Mouse (Mus musculus): ENCODE measurements around the gene Echs1.
A peak's percentile ranks its signal among the peaks of the same experiment; 100 is the strongest.

Gene Echs1

GRCm38 (mm10) chr7:140120484-140120883 is 4.2 kb upstream of the Echs1 start:
- no peak for DNase-seq (ENCODE audit: low read depth in 1 of 2, low spot score in 2 of 2)

GRCm38 (mm10) chr7:140115583-140116328 is 520 bp downstream of the Echs1 start, which contains the start of gene Paox:
Paox (plus strand) TSS chr7:140115799.
- peak in 1 of 2 experiments; percentile 34 for DNase-seq (ENCODE audit: low read depth in 1 of 2, low spot score in 2 of 2)

- no peak for DNase-seq (ENCODE audit: low read depth in 1 of 2, low spot score in 2 of 2)
These were observed 4.3 kb downstream of the Echs1 start for GRCm38 (mm10) chr7:140111943-140112342.

DNA sequence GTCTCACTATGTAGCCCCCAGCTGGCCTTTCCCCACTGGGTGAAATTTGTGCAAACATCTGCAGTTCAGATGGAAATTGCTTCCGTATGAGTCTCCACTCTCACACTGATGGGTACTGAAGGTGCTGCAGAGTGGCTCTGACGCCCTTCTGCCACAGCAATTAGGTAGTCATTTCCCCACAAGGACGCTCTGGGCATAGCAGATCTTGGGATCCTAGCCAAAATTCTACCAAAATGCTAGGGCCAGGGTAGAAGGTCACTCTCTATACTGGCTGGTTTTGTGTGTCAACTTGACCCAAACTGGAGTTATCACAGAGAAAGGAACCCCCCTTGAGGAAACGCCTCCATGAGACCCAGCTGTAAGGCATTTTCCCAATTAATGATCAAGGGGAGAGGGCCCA is 12.3 kb downstream of the Echs1 start:
- no peak for DNase-seq (ENCODE audit: low read depth in 1 of 2, low spot score in 2 of 2)

- peak in 1 of 2 experiments; percentile 70 for DNase-seq (ENCODE audit: low read depth in 1 of 2, low spot score in 2 of 2)
These were observed 14.0 kb downstream of the Echs1 start, which contains the start of gene Fuom for GRCm38 (mm10) chr7:140101993-140102860. Fuom (minus strand) TSS chr7:140102441.

DNA sequence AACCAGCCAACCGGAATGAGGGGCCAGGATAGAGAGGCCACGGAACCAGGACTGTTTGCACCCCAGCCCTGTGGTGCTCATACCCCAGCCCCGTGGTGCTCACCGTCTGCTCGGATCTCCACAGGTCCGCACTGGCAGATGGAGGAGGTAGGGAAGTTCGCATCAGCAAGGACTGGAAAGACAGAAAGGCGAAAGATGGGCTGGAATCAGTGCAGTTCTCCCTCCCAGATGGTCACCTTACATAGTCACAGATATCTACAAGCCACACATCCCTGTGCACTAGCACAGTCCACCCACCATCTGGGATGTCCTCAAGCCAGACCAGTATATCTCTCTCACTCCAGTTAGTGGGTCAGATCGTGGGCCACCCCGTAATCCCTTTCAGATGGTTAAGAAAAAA is 14.8 kb downstream of the Echs1 start:
- no peak for DNase-seq (ENCODE audit: low read depth in 1 of 2, low spot score in 2 of 2)

DNA sequence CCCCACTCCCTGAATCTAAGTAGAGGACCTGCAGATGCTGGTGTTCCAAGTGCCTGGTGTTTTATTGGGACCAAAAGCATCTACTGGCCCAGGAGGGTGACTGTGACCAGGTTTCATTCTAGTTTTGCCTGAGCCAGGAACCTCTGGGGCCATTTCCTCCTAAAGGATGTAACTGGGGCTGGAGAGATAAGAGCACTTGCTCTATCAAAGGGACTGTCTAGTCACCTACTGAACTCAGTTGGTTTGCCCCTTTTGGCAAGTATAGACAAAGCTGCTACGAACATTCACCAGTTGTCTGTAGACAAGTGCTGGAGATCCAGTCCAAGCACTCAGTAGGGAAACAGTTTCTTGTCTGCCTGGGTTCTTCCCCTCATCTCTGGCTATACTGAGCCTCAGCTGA is 17.8 kb downstream of the Echs1 start:
- DNase-seq (ENCODE audit: low read depth in 1 of 2, low spot score in 2 of 2) = no peak

DNA sequence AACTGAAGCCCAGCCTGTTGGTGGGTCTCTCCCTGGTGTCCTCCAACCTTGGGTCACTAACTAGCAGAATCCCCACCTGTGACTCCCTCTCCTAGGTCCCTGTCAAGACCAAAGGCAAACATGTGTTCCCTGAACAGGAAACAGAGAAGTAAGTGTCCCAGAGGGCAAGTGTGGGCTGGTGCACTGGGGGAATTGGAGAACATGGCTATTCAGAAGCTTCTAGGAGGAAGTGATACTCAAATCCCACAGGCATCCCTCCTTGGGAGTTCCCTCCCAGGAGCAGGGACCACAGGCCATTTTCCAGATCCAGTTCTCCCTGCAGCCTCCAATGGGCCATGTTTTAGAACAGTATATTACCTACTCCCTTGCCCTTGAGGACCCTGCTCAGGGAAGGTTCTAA is 20.2 kb downstream of the Echs1 start:
- DNase-seq (ENCODE audit: low read depth in 1 of 2, low spot score in 2 of 2) = no peak

- DNase-seq (ENCODE audit: low read depth in 1 of 2, low spot score in 2 of 2) = no peak
These were observed 20.7 kb downstream of the Echs1 start for GRCm38 (mm10) chr7:140095556-140095955.

GRCm38 (mm10) chr7:140094954-140095353 is 21.3 kb downstream of the Echs1 start:
- no peak for DNase-seq (ENCODE audit: low read depth in 1 of 2, low spot score in 2 of 2)

GRCm38 (mm10) chr7:140092924-140093528 is 23.2 kb downstream of the Echs1 start, which contains the start of gene Prap1:
Prap1 (plus strand) TSS chr7:140093395.
- no peak for DNase-seq (ENCODE audit: low read depth in 1 of 2, low spot score in 2 of 2)

DNA sequence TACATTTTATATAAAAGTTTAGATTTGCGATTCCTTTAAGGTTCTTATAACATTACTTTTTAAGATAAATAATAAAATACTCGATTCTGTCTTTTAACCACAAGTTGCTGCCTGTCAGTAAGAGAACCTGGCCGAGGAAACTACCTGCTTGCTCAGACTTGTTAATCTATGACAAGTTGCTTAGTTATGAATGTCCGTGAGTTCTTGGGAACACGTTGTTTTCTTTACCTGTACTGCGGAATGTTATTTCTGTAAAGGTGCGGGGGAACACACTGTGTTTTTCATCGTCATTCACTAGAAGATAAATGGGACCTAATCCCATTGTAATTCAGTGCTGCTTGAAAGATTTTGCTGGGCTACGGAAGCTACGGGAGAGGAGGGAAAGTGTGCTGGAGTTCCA is 25.7 kb downstream of the Echs1 start:
- no peak for DNase-seq (ENCODE audit: low read depth in 1 of 2, low spot score in 2 of 2)

DNA sequence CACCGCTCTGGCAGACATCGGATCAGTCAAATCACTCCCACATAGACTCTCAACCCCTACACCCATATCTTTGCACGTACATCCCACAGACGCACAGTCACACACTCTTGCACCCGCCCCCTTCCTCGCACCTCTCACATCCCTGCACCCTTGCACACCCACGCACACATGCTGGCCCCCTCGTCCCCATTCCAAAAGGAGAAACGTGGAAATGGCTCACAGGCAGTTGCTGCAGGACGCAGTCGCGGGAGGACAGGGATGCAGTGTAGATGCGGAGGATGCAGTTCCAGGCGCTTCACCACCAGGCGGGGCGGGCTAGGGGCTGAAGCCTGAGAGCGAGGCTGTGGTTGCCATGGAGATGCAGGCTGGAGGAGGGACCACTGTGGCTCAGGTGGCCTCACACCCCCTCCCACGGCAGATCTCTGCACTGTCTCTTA is 34.0 kb downstream of the Echs1 start, which contains the start of gene Caly:
Gene Caly (minus strand): TSS at position 307 of the 437 bp plus-strand sequence.
- no peak for DNase-seq (ENCODE audit: low read depth in 1 of 2, low spot score in 2 of 2)

DNA sequence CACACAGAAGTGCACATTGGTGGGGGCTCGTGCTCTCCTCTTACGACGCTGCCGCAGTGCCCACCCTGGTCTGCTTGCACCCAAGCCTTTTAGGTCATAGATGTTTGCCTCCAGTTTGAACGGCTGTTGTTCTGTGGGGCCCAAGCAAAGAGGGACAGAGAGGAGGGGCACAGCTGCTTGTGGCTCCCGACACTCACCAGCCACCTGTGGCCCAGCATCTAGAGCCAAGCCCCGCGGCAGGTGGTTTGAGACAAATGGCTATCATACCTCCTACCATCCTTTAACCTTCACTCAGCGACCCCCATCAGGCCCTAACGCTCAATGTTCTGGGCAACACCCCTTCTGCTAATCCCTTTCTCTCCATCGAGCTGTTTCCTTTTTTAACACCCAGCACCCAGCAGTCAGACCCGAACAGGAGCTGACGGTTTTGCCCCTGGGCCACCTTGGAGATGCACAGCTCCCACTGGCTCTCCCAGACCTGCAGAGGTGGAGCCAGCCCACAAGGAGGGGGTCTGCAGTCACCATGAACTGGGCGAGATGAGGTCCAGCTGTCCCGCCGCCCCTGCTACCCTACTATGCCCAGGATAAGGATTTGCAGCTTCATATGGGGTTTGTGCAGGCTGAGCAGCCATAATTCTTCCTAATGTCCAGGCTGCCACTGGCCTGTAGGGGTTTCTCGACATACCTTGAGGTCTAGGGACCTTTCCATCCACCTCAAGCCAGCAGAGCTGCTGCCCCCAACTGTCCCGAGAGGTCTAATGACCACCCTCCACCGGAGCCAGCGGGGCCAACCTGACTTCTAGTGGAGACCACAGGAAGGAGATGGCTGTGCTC is 34.7 kb downstream of the Echs1 start:
- DNase-seq (ENCODE audit: low read depth in 1 of 2, low spot score in 2 of 2) = no peak

- peak in 1 of 2 experiments; percentile 31 for DNase-seq (ENCODE audit: low read depth in 1 of 2, low spot score in 2 of 2)
These were observed 35.6 kb downstream of the Echs1 start for GRCm38 (mm10) chr7:140080503-140081156.

- DNase-seq (ENCODE audit: low read depth in 1 of 2, low spot score in 2 of 2) = peak in 1 of 2 experiments; percentile 40
These were observed 37.6 kb downstream of the Echs1 start for GRCm38 (mm10) chr7:140078711-140079110.

- DNase-seq (ENCODE audit: low read depth in 1 of 2, low spot score in 2 of 2) = no peak
These were observed 38.6 kb downstream of the Echs1 start for GRCm38 (mm10) chr7:140077698-140078097.

DNA sequence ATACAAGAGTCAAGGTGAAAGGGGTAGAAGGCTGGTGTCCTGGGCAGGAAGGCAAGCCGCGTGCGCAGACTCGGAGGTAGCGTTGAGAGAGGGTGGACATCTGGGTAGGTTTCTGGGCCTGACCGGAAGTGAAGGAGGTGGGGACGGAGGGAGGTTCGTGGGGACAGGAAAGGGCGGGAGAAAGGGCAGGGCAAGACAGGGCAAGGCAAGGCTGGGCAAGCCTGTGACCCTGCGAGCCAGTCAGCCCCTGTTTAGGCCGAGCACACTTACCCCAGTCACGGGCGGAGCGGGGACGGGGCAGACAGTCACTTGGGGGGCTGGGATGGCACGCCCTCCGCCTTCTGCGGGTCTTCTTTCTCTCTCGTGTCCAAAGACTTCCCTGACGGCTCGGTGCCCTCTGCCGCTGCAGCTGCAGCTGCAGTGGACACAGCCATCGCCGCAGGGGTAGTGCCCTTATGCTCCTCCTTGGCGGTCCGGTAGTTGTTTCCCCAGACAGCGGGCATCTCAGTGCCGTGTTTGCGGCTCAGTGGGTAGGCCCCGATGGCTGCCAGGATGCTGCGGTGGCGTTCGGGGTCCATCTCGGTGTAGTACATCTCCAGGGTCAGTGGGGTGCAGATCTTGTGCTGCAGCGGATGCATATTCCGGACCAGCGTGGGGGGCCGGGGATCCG is 46.1 kb downstream of the Echs1 start:
- no peak for DNase-seq (ENCODE audit: low read depth in 1 of 2, low spot score in 2 of 2)

GRCm38 (mm10) chr7:140067397-140067796 is 48.9 kb downstream of the Echs1 start:
- DNase-seq (ENCODE audit: low read depth in 1 of 2, low spot score in 2 of 2) = no peak

Measured in monocyte, adult 2 months (primary cell).